Mouse (Mus musculus) midbrain, embryonic 14.5 days (tissue): Measurements from ENCODE around the gene Utp4. TPM values are rescaled to one million over a fixed set of nuclear protein-coding genes. Genes with fewer than 3 reads are reported as not detected.

Experiments
- ATAC-seq: fragments of 200-750 bp; cut with Nextera tagmentation; 2 replicates; pipeline ENCODE4 v1.8.0; 2017; ENCODE audit warnings: moderate number of reproducible peaks, moderate library complexity; ENCODE audit not compliant: low FRiP score, low TSS enrichment
- DNase-seq: peaks from one replicate; pipeline ENCODE4 v3.0.0-alpha.2; 2015
- H3K27ac ChIP-seq: fragments of 300-500 bp; sonication (generic); replicated peaks from 2 replicates; pipeline ENCODE4 v1.5.1; 2014; ENCODE audit warnings: mild to moderate bottlenecking, low read depth, low read length, moderate library complexity
- H3K27me3 ChIP-seq: fragments of 300-500 bp; sonication (generic); 2 replicates; pipeline ENCODE4 v1.6.1; 2014; ENCODE audit warnings: low read length, control low read depth, mixed read lengths; ENCODE audit not compliant: control insufficient read depth, insufficient read depth
- H3K36me3 ChIP-seq: fragments of 300-500 bp; sonication (generic); 2 replicates; pipeline ENCODE4 v1.6.1; 2014; ENCODE audit warnings: low read length, control low read depth; ENCODE audit not compliant: control insufficient read depth, insufficient read depth
- H3K4me1 ChIP-seq: fragments of 300-500 bp; sonication (generic); 2 replicates; pipeline ENCODE4 v1.6.1; 2014; ENCODE audit warnings: mild to moderate bottlenecking, antibody characterized with exemption, low read length, control low read depth; ENCODE audit not compliant: control insufficient read depth, insufficient read depth
- H3K4me2 ChIP-seq: fragments of 300-500 bp; sonication (generic); 2 replicates; pipeline ENCODE4 v1.6.1; 2014; ENCODE audit warnings: mild to moderate bottlenecking, low read length, moderate library complexity
- H3K4me3 ChIP-seq: fragments of 300-500 bp; sonication (generic); replicated peaks from 2 replicates; pipeline ENCODE4 v1.5.1; 2014; ENCODE audit warnings: low read depth, low read length
- H3K9ac ChIP-seq: fragments of 300-500 bp; sonication (generic); replicated peaks from 2 replicates; pipeline ENCODE4 v1.6.1; 2014; ENCODE audit warnings: mild to moderate bottlenecking, low read length, moderate library complexity
- H3K9me3 ChIP-seq: fragments of 300-500 bp; sonication (generic); 2 replicates; pipeline ENCODE4 v1.6.1; 2016; ENCODE audit warnings: low read length, control low read depth, mixed read lengths; ENCODE audit not compliant: control insufficient read depth
- WGBS: fragments of 180-500 bp; shearing (Covaris S2); extraction: QIAGEN DNeasy Blood & Tissue Kit; methylation state at CpG from one replicate; pipeline ENCODE4 v1.1.7; 2014; 5-methylcytosine and 5-hydroxymethylcytosine counted together
- polyA plus RNA-seq: library from polyadenylated mRNA; unstranded; fragments of >200 nt; fragmentation: Nextera tagmentation; extraction: Ambion mirVana; gene quantifications from 2 replicates; pipeline ENCODE4 v1.2.1, GENCODE M21; 2014

The Utp4 gene
- polyA plus RNA-seq, 1 experiment from 2014 or later, result 44.8 TPM

GRCm38 (mm10) chr8:106892210-106892805 is 1.1 kb upstream of the Utp4 start:
- WGBS, result under 1% methylated on average over 15 of the region's 15 CpGs
- DNase-seq (peak; percentile 53), ATAC-seq (no peak)
- H3K27ac ChIP-seq, result peak overlapping the region; percentile 95
- H3K4me3 ChIP-seq, result peak overlapping the region; percentile 93
- H3K36me3 ChIP-seq, result peaks cover 15% of the 10 kb centered on the region
- peak overlapping the region; percentile 94 for H3K9ac ChIP-seq
- H3K4me2 ChIP-seq, result peak overlapping the region; percentile 86
- H3K9me3 ChIP-seq, result no peaks in the 10 kb centered on the region
- no peaks in the 10 kb centered on the region for H3K27me3 ChIP-seq
- H3K4me1 ChIP-seq, result peaks cover 12% of the 10 kb centered on the region

- Histone ChIP-seq H3K4me3 (peak overlapping the region; percentile 93), H3K9ac (peak overlapping the region; percentile 94), H3K36me3 (peaks cover 19% of the 10 kb centered on the region), H3K27me3 (no peaks in the 10 kb centered on the region), H3K4me2 (peak overlapping the region; percentile 86), H3K27ac (peak overlapping the region; percentile 95), H3K4me1 (peaks cover 12% of the 10 kb centered on the region), H3K9me3 (no peaks in the 10 kb centered on the region)
- peak; percentile 87 for ATAC-seq
- WGBS, result under 1% methylated on average over 43 of the region's 57 CpGs
- no peak for DNase-seq
These were observed 507 bp upstream of the Utp4 start for GRCm38 (mm10) chr8:106892806-106893451.

- no peak overlapping the region for H3K4me2 ChIP-seq
- no peak overlapping the region for H3K4me3 ChIP-seq
- H3K9me3 ChIP-seq, result no peaks in the 10 kb centered on the region
- no peak overlapping the region for H3K9ac ChIP-seq
- H3K27me3 ChIP-seq, result no peaks in the 10 kb centered on the region
- no peak for ATAC-seq
- 93% methylated on average over 5 of the region's 5 CpGs for WGBS
- peaks cover 76% of the 10 kb centered on the region for H3K36me3 ChIP-seq
- no peak overlapping the region for H3K27ac ChIP-seq
- no peak for DNase-seq
- H3K4me1 ChIP-seq, result no peaks in the 10 kb centered on the region
These were observed 6.0 kb downstream of the Utp4 start for GRCm38 (mm10) chr8:106899473-106899872.

GRCm38 (mm10) chr8:106905727-106906480 is 12.5 kb downstream of the Utp4 start:
- ATAC-seq, result no peak
- no peak overlapping the region for H3K27ac ChIP-seq
- H3K9me3 ChIP-seq, result no peaks in the 10 kb centered on the region
- peaks cover 79% of the 10 kb centered on the region for H3K36me3 ChIP-seq
- DNase-seq, result peak; percentile 83
- no peaks in the 10 kb centered on the region for H3K27me3 ChIP-seq
- 94% methylated on average over 17 of the region's 17 CpGs for WGBS
- H3K9ac ChIP-seq, result no peak overlapping the region
- no peak overlapping the region for H3K4me2 ChIP-seq
- no peak overlapping the region for H3K4me3 ChIP-seq
- no peaks in the 10 kb centered on the region for H3K4me1 ChIP-seq

DNA sequence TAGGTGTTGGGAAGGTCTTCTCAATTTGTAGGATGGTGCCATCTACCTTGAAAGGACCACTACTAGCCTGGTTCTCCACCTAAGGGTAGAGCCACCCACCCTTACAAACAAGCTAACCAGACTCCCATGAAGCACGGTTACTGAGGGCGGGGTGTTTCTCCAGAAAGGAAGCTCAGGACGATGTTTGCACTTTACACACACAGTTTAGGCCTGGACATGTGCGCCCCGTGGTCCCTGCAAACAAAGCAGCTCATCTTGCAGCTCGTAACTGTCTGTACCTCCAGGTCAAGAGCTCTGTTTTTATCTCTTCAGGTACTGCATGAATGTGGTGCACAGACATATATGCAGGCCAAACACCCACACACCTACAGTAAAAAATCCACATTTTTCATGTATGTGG is 13.2 kb downstream of the Utp4 start:
- Histone ChIP-seq H3K27ac (no peak overlapping the region), H3K36me3 (peaks cover 76% of the 10 kb centered on the region), H3K9ac (no peak overlapping the region), H3K27me3 (no peaks in the 10 kb centered on the region), H3K9me3 (no peaks in the 10 kb centered on the region), H3K4me3 (no peak overlapping the region), H3K4me1 (no peaks in the 10 kb centered on the region), H3K4me2 (no peak overlapping the region)
- ATAC-seq, result no peak
- DNase-seq, result no peak
- WGBS, result 96% methylated on average over 6 of the region's 6 CpGs

DNA sequence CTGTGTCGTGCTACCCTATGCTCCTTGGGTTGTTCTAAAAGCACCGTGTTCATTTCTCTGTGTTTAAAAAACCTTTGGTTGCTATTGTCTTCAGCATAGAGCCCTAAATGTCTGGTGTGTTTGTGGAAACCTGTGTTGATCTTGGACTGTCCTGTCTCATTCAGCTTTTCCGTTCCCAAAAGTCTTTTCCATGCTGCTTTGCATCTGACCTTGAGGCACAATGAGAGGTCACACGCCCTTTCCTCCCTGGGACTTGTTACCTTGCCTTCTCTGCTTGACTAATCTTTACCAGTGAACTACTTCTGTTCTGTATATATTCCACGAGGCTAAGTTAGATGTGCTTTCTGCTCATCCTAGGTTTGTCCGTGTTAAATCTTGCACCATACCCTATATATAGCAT is 14.0 kb downstream of the Utp4 start:
- 91% methylated on average over 6 of the region's 6 CpGs for WGBS
- Histone ChIP-seq H3K27me3 (no peaks in the 10 kb centered on the region), H3K4me2 (no peak overlapping the region), H3K4me3 (no peak overlapping the region), H3K9ac (no peak overlapping the region), H3K4me1 (no peaks in the 10 kb centered on the region), H3K9me3 (no peaks in the 10 kb centered on the region), H3K36me3 (peaks cover 76% of the 10 kb centered on the region), H3K27ac (no peak overlapping the region)
- DNase-seq, result no peak
- no peak for ATAC-seq

GRCm38 (mm10) chr8:106908291-106908690 is 14.9 kb downstream of the Utp4 start:
- Histone ChIP-seq H3K36me3 (peaks cover 76% of the 10 kb centered on the region), H3K4me1 (no peaks in the 10 kb centered on the region), H3K4me2 (no peak overlapping the region), H3K27ac (no peak overlapping the region), H3K4me3 (no peak overlapping the region), H3K27me3 (no peaks in the 10 kb centered on the region), H3K9ac (no peak overlapping the region), H3K9me3 (no peaks in the 10 kb centered on the region)
- no peak for ATAC-seq
- no peak for DNase-seq
- 90% methylated on average over 7 of the region's 7 CpGs for WGBS

GRCm38 (mm10) chr8:106913631-106914030 is 20.2 kb downstream of the Utp4 start:
- Histone ChIP-seq H3K9ac (no peak overlapping the region), H3K27ac (no peak overlapping the region), H3K4me2 (no peak overlapping the region), H3K36me3 (peaks cover 76% of the 10 kb centered on the region), H3K4me1 (no peaks in the 10 kb centered on the region), H3K27me3 (no peaks in the 10 kb centered on the region), H3K4me3 (no peak overlapping the region), H3K9me3 (no peaks in the 10 kb centered on the region)
- DNase-seq (no peak), ATAC-seq (no peak)
- WGBS, result 99% methylated on average over 10 of the region's 10 CpGs
